Mouse (Mus musculus) neural tube, embryonic 13.5 days (tissue): Measurements from ENCODE around the gene Zfp710. TPM values are rescaled to one million over a fixed set of nuclear protein-coding genes. Genes with fewer than 3 reads are reported as not detected.

Experiments
- ATAC-seq: fragments of 200-750 bp; cut with Nextera tagmentation; 2 replicates; pipeline ENCODE4 v1.8.0; 2017; ENCODE audit warnings: low read depth, mild to moderate bottlenecking, moderate TSS enrichment, moderate library complexity
- H3K27ac ChIP-seq: fragments of 300-500 bp; sonication (generic); replicated peaks from 2 replicates; pipeline ENCODE4 v1.5.1; 2015; ENCODE audit warnings: moderate library complexity, mild to moderate bottlenecking, inconsistent platforms
- H3K27me3 ChIP-seq: fragments of 300-500 bp; sonication (generic); 2 replicates; pipeline ENCODE4 v1.6.1; 2015; ENCODE audit warnings: mild to moderate bottlenecking, inconsistent platforms
- H3K36me3 ChIP-seq: fragments of 300-500 bp; sonication (generic); 2 replicates; pipeline ENCODE4 v1.6.1; 2015; ENCODE audit warnings: mild to moderate bottlenecking, inconsistent platforms
- H3K4me1 ChIP-seq: fragments of 300-500 bp; sonication (generic); replicated peaks from 2 replicates; pipeline ENCODE4 v1.6.1; 2015; ENCODE audit warnings: inconsistent platforms
- H3K4me2 ChIP-seq: fragments of 300-500 bp; sonication (generic); 2 replicates; pipeline ENCODE4 v1.6.1; 2015; ENCODE audit warnings: inconsistent platforms, mild to moderate bottlenecking, moderate library complexity
- H3K4me3 ChIP-seq: fragments of 300-500 bp; sonication (generic); 2 replicates; pipeline ENCODE4 v1.5.1; 2015; ENCODE audit warnings: mild to moderate bottlenecking, inconsistent platforms
- H3K9ac ChIP-seq: fragments of 300-500 bp; sonication (generic); 2 replicates; pipeline ENCODE4 v1.6.1; 2015; ENCODE audit warnings: moderate library complexity, mild to moderate bottlenecking, inconsistent platforms
- H3K9me3 ChIP-seq: fragments of 300-500 bp; sonication (generic); 2 replicates; pipeline ENCODE4 v1.6.1; 2016; ENCODE audit warnings: inconsistent platforms
- WGBS: fragments of 180-500 bp; shearing (Covaris S2); methylation state at CpG from one replicate; pipeline ENCODE4 v1.1.7; 2015; 5-methylcytosine and 5-hydroxymethylcytosine counted together
- polyA plus RNA-seq: library from polyadenylated mRNA; unstranded; fragments of >200 nt; fragmentation: Nextera tagmentation; extraction: Ambion mirVana; gene quantifications from 2 replicates; pipeline ENCODE4 v1.2.1, GENCODE M21; 2015

The Zfp710 gene
- polyA plus RNA-seq, 1 experiment from 2014 or later: 15.0 TPM

DNA sequence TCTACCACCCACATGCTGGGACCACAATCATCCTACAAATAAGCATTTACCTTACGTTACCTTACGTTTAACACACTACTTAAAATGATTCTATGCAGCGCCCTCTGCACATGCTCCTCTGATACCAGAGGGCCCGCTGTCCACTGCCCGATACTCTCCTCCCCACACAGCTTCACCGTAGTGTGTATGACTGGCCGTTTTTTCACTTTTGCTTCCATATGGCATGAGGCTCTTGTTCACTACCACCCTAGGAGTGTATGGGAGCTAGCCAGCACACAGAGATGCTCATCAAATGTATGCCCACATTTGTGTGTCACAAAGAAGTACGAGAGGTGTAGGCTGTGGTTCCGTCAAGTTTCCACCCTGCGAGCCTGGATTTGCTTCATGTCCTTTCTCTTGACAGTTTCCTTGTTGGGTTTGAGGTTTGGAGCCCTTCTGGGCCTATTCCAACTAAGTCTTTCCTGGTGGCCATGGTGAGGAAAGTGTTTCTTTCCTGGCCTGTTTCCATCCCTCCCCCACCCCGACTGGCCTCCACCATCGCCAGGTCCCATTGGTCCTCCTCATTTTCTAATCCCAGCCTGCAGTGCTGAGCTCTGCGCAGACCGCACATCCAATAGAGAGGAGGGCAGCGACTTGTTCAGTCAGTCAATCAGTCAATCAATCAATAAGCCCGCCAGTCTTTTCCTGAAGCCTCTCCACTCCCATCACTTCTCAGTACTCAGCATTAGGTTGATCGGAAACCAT lies 37.6 kb downstream of the Zfp710 start:
- WGBS: 90% methylated on average over 17 of the region's 17 CpGs
- no peak for ATAC-seq
- no peak overlapping the region for H3K9ac ChIP-seq

GRCm38 (mm10) chr7:80063244-80063643 lies 38.6 kb downstream of the Zfp710 start:
- H3K9me3 ChIP-seq: no peaks in the 10 kb centered on the region
- peaks cover 54% of the 10 kb centered on the region for H3K4me1 ChIP-seq
- H3K27me3 ChIP-seq: no peaks in the 10 kb centered on the region
- H3K27ac ChIP-seq: no peak overlapping the region
- no peaks in the 10 kb centered on the region for H3K36me3 ChIP-seq
- no peak overlapping the region for H3K4me3 ChIP-seq
- H3K4me2 ChIP-seq: no peak overlapping the region
- H3K9ac ChIP-seq: 0 out of 2 replicates have a peak overlapping the region, but pooled peaks have one; percentile 38
- no peak for ATAC-seq
- 52% methylated on average over 5 of the region's 5 CpGs for WGBS

More for the DNA sequence above, 37.6 kb downstream of the Zfp710 start:
- H3K4me2 ChIP-seq: no peak overlapping the region
- no peaks in the 10 kb centered on the region for H3K27me3 ChIP-seq
- H3K27ac ChIP-seq: no peak overlapping the region
- peaks cover 59% of the 10 kb centered on the region for H3K4me1 ChIP-seq
- no peaks in the 10 kb centered on the region for H3K9me3 ChIP-seq
- no peaks in the 10 kb centered on the region for H3K36me3 ChIP-seq
- no peak overlapping the region for H3K4me3 ChIP-seq

GRCm38 (mm10) chr7:80063902-80064736 lies 39.5 kb downstream of the Zfp710 start:
- no peaks in the 10 kb centered on the region for H3K36me3 ChIP-seq
- H3K4me1 ChIP-seq: peaks cover 51% of the 10 kb centered on the region
- H3K9ac ChIP-seq: no peak overlapping the region
- H3K4me2 ChIP-seq: no peak overlapping the region
- no peak for ATAC-seq
- 58% methylated on average over 15 of the region's 15 CpGs for WGBS
- H3K9me3 ChIP-seq: no peaks in the 10 kb centered on the region
- H3K4me3 ChIP-seq: no peak overlapping the region
- no peaks in the 10 kb centered on the region for H3K27me3 ChIP-seq
- no peak overlapping the region for H3K27ac ChIP-seq

GRCm38 (mm10) chr7:80065250-80065649 lies 40.6 kb downstream of the Zfp710 start:
- 70% methylated on average over 3 of the region's 3 CpGs for WGBS
- peaks cover 57% of the 10 kb centered on the region for H3K4me1 ChIP-seq
- no peak overlapping the region for H3K4me2 ChIP-seq
- no peak overlapping the region for H3K4me3 ChIP-seq
- H3K9ac ChIP-seq: no peak overlapping the region
- no peak overlapping the region for H3K27ac ChIP-seq
- no peaks in the 10 kb centered on the region for H3K27me3 ChIP-seq
- no peaks in the 10 kb centered on the region for H3K36me3 ChIP-seq
- no peaks in the 10 kb centered on the region for H3K9me3 ChIP-seq
- no peak for ATAC-seq

- H3K9ac ChIP-seq: no peak overlapping the region
- 78% methylated on average over 13 of the region's 13 CpGs for WGBS
- no peaks in the 10 kb centered on the region for H3K9me3 ChIP-seq
- no peak overlapping the region for H3K4me2 ChIP-seq
- H3K4me1 ChIP-seq: peaks cover 72% of the 10 kb centered on the region
- H3K36me3 ChIP-seq: no peaks in the 10 kb centered on the region
- no peak for ATAC-seq
- 0 out of 2 replicates have a peak overlapping the region, but pooled peaks have one; percentile 18 for H3K27ac ChIP-seq
- H3K4me3 ChIP-seq: no peak overlapping the region
- no peaks in the 10 kb centered on the region for H3K27me3 ChIP-seq
Measured at GRCm38 (mm10) chr7:80066675-80067455, 42.3 kb downstream of the Zfp710 start.

DNA sequence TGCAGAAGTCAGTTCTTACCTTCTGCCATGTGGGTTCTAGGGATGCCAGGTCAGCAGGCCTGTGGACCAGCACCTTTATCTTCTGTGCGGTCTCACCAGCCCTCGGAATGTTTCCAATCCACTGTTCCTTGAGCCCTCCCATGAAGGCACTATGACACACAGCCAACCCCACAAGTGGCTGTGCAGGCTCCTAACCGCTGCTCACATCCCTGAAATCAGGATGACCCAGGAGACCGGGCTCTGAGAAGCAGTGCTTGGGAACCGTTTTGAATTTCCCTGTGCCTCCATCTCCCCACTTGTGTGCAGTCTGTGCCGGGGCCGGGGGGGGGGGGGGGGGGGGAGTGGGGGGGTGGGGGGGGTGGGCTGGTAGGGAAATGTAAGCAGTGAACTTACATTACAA lies 43.7 kb downstream of the Zfp710 start:
- Histone ChIP-seq H3K4me2 (no peak overlapping the region), H3K36me3 (no peaks in the 10 kb centered on the region), H3K27ac (no peak overlapping the region), H3K4me3 (no peak overlapping the region), H3K9me3 (no peaks in the 10 kb centered on the region), H3K27me3 (no peaks in the 10 kb centered on the region), H3K4me1 (peaks cover 73% of the 10 kb centered on the region), H3K9ac (no peak overlapping the region)
- no peak for ATAC-seq
- 59% methylated on average over 5 of the region's 7 CpGs for WGBS

- peaks cover 72% of the 10 kb centered on the region for H3K4me1 ChIP-seq
Measured at GRCm38 (mm10) chr7:80069615-80070327, 45.2 kb downstream of the Zfp710 start.

DNA sequence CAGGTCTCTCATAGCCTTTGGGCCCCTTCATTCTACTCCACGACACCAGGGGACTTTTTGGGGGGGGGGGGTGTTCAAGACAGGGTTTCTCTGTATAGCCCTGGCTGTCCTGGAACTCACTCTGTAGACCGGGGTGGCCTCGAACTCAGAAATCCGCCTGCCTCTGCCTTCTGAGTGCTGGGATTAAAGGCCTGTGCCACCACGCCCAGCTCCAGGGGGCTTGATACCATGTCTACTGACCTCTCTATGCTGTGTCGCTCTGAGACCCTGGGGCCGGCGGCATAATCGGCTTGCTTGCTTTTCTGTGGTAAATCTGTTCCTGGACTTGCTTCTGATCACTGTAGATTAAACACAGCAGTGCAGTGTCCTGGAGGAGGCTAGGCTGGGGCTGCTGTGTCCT lies 46.6 kb downstream of the Zfp710 start:
- ATAC-seq: no peak
- WGBS: 91% methylated on average over 9 of the region's 9 CpGs
- H3K4me2 ChIP-seq: no peak overlapping the region

More at GRCm38 (mm10) chr7:80069615-80070327, 45.2 kb downstream of the Zfp710 start:
- WGBS: 8% methylated on average over 13 of the region's 13 CpGs
- no peaks in the 10 kb centered on the region for H3K27me3 ChIP-seq
- no peaks in the 10 kb centered on the region for H3K9me3 ChIP-seq
- H3K4me2 ChIP-seq: peak overlapping the region; percentile 18; the same call in 1 of the 2 replicates
- H3K27ac ChIP-seq: peak overlapping the region; percentile 87
- H3K9ac ChIP-seq: peak overlapping the region; percentile 52; the same call in 1 of the 2 replicates
- peak; percentile 77 for ATAC-seq
- H3K4me3 ChIP-seq: no peak overlapping the region
- no peaks in the 10 kb centered on the region for H3K36me3 ChIP-seq

DNA sequence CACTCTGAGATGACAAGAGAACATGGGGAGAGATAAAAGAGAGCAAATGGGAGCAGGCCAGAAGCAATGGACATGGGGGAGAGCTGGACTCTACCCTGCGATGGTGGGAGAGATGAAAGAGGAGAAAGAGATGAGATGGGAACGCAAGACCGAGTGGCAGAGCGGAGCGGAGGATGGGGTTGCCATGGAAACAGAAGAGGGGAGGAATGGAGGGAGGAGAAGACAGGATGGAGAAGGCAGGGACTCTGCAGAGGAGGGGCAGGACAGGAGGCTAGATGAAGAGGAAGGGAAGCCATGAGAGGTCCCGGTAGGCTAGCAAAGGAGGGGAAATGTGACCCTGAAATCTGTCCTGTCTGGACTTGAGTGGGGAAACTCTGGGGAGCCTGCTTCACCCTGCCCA lies 47.7 kb downstream of the Zfp710 start:
- H3K9ac ChIP-seq: no peak overlapping the region; the same call in 1 of the 2 replicates
- H3K9me3 ChIP-seq: no peaks in the 10 kb centered on the region
- H3K27ac ChIP-seq: 0 out of 2 replicates have a peak overlapping the region, but pooled peaks have one; percentile 1
- peaks cover 88% of the 10 kb centered on the region for H3K4me1 ChIP-seq
- WGBS: 28% methylated on average over 6 of the region's 6 CpGs
- no peak for ATAC-seq
- H3K36me3 ChIP-seq: no peaks in the 10 kb centered on the region
- H3K4me2 ChIP-seq: no peak overlapping the region
- no peaks in the 10 kb centered on the region for H3K27me3 ChIP-seq
- no peak overlapping the region for H3K4me3 ChIP-seq

More for the DNA sequence above, 46.6 kb downstream of the Zfp710 start:
- Histone ChIP-seq H3K4me1 (peaks cover 84% of the 10 kb centered on the region), H3K9ac (no peak overlapping the region), H3K9me3 (no peaks in the 10 kb centered on the region), H3K4me3 (no peak overlapping the region), H3K36me3 (no peaks in the 10 kb centered on the region), H3K27ac (no peak overlapping the region), H3K27me3 (no peaks in the 10 kb centered on the region)

GRCm38 (mm10) chr7:80073506-80073905 lies 48.9 kb downstream of the Zfp710 start:
- Histone ChIP-seq H3K4me1 (peaks cover 93% of the 10 kb centered on the region), H3K36me3 (no peaks in the 10 kb centered on the region), H3K9me3 (no peaks in the 10 kb centered on the region), H3K4me3 (no peak overlapping the region), H3K27me3 (no peaks in the 10 kb centered on the region), H3K27ac (no peak overlapping the region), H3K9ac (no peak overlapping the region), H3K4me2 (no peak overlapping the region)
- ATAC-seq: no peak
- WGBS: 79% methylated on average over 8 of the region's 8 CpGs

DNA sequence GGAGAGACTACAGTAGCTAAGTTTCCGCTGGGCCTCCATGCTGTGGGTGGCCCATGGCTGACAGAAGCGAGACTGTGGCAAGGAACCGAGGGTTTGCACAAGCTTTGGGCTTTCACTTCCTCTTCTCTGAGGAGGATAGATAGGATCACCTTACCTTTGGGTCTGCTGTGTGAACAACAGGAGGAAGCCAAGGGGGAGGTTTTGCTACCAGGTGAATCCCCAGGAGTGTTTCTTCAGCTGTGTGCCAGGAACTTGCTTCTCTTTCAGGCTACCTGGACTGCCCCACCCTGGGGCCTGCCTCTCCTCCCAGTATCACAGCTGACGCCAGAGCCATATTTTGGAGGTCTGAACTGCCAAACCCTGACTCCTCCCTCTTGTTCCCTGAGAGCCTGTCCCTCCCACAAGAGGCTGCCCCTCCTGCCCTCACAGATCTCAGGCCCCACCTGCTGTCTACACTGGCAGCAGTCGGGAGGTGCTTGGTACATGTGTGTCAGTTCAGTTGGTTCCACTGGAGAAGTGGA lies 50.4 kb downstream of the Zfp710 start:
- peak overlapping the region; percentile 78 for H3K27ac ChIP-seq
- ATAC-seq: no peak
- H3K4me2 ChIP-seq: no peak overlapping the region
- H3K27me3 ChIP-seq: no peaks in the 10 kb centered on the region
- no peaks in the 10 kb centered on the region for H3K9me3 ChIP-seq
- 55% methylated on average over 5 of the region's 5 CpGs for WGBS
- H3K4me1 ChIP-seq: peaks cover 94% of the 10 kb centered on the region
- no peak overlapping the region for H3K9ac ChIP-seq
- H3K4me3 ChIP-seq: no peak overlapping the region
- H3K36me3 ChIP-seq: no peaks in the 10 kb centered on the region
